Mouse (Mus musculus) liver, postnatal 0 days (tissue): ENCODE results near the gene Sbf2.

Source experiments
- CTCF ChIP-seq: sonication (generic); IDR thresholded peaks from 2 replicates; pipeline ENCODE4 v1.5.1; 2016; ENCODE audit warnings: antibody characterized with exemption, low read depth
- EP300 ChIP-seq: IDR thresholded peaks from 2 replicates; pipeline ENCODE4 v1.6.1; 2016; ENCODE audit warnings: antibody characterized with exemption, low read depth, mild to moderate bottlenecking

- TF ChIP-seq CTCF (no peak), EP300 (no peak)
These were observed 344.9 kb downstream of the Sbf2 start for GRCm38 (mm10) chr7:110269777-110270176.
